Mouse (Mus musculus): Measurements from ENCODE around the gene Milr1. TPM values are rescaled to one million over a fixed set of nuclear protein-coding genes. Genes with fewer than 3 reads are reported as not detected.
"Not testable (repeated sequence)": the region's sequence is repeated elsewhere in the genome, so short reads cannot be mapped to it uniquely, and the experiment has no call there.

The Milr1 gene
- total and polyA plus RNA-seq, 3 experiments = 0.29 to 1.4 (median 0.93) TPM

DNA sequence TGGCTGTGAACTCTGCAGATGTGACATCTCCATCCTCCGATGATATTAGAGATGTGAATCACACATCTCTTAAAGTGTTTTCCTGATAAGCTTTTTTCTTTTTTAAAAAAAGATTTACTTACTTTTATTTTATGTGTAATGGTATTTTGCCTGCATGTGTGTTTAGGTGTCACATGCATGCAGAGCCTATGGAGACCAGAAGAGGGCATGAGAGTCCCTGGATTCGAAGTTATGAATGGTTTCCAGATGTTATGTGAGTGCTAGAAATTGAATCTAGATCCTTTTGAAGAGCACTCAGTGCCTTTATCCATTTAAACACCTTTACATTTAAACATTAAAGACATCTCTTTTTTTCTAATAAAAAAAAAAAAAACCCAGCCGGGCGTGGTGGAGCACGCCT is 6.1 kb upstream of the Milr1 start:
- Histone ChIP-seq H3K9ac (ENCODE audit: low read depth, low read length) (no peak overlapping the region), H3K4me1 (ENCODE audit: control insufficient read depth, insufficient read depth, low read length) (peaks cover 1% of the 10 kb centered on the region; the same call in 1 of the 2 replicates), H3K27ac (no peak overlapping the region), H3K4me3 (no peak overlapping the region), H3K79me2 (replicated peaks; ENCODE audit: control insufficient read depth, insufficient read depth, low read length) (no peaks in the 10 kb centered on the region), H3K27me3 (ENCODE audit: control insufficient read depth, insufficient read depth, low read length) (no peaks in the 10 kb centered on the region), H3K36me3 (ENCODE audit: control insufficient read depth, insufficient read depth, low read length) (no peaks in the 10 kb centered on the region)
- 91% methylated on average over 5 of the region's 5 CpGs for WGBS
- intact Hi-C loops (cut with DNase I) = loop anchor here (5.0 kb wide), 1 partner anchor 233 kb away; no protein-coding TSS in a partner anchor
- no peak for DNase-seq
- TF ChIP-seq POLR2A (IDR thresholded peaks at IDR 0.05; ENCODE audit: insufficient read depth, low read depth, low read length) = no peak
- TF ChIP-seq CTCF (IDR thresholded peaks at IDR 0.05) = peak; percentile 51
- no peak for TF ChIP-seq EP300 (IDR thresholded peaks at IDR 0.05; ENCODE audit: insufficient read depth, low read depth, low read length)

GRCm38 (mm10) chr11:106749557-106750120 is 1.4 kb upstream of the Milr1 start:
- H3K4me1 ChIP-seq (ENCODE audit: control insufficient read depth, insufficient read depth, low read length); DNase-seq; H3K9ac ChIP-seq (ENCODE audit: low read depth, low read length); H3K4me3 ChIP-seq; H3K36me3 ChIP-seq (ENCODE audit: control insufficient read depth, insufficient read depth, low read length); H3K27me3 ChIP-seq (ENCODE audit: control insufficient read depth, insufficient read depth, low read length); H3K79me2 ChIP-seq (replicated peaks; ENCODE audit: control insufficient read depth, insufficient read depth, low read length); intact Hi-C loops (cut with DNase I); H3K27ac ChIP-seq: not testable (repeated sequence)
- WGBS = 97% methylated on average over 7 of the region's 7 CpGs

DNA sequence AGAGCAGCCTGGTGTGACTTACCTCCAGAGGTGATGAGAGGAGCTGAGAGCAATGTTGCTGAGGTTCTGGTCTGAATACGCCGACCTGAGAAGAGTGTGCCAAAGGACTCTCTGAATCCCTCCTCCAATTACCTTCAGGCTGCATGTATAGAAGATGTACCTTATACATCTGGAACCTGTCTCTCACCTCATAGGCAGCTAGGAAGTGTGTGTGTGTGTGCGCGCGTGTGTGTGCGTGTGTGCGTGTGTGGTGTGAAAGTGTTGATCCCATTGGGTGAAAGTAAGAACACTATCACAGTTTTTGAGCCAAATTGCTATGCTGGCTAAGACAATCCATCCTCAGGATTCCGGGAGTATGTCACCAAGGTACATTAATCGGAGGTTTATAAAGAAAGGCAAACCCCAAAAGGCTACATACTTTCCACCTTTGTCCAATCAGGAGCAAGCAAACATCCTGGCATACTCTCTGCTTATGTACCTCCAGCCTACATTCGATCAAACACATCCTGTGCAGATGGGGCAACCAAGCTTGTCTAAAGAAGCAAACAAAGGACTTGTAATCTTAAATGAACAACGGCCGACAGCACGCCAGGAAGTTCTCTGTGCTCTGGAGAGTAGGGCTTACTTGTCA is 790 bp upstream of the Milr1 start, which contains the start of gene Pecam1:
Pecam1 (minus strand) TSS at position 508 of the 631 bp plus-strand sequence.
- intact Hi-C loops (cut with DNase I) = no loop called here
- no peaks in the 10 kb centered on the region for H3K36me3 ChIP-seq (ENCODE audit: control insufficient read depth, insufficient read depth, low read length)
- DNase-seq = no peak
- no peaks in the 10 kb centered on the region for H3K27me3 ChIP-seq (ENCODE audit: control insufficient read depth, insufficient read depth, low read length)
- no peak within 1 kb of the TSS for H3K4me3 ChIP-seq
- 63% methylated on average over 13 of the region's 13 CpGs for WGBS
- no peaks in the 10 kb centered on the region for H3K4me1 ChIP-seq (ENCODE audit: control insufficient read depth, insufficient read depth, low read length)
- TF ChIP-seq POLR2A (IDR thresholded peaks at IDR 0.05; ENCODE audit: insufficient read depth, low read depth, low read length) = no peak
- TF ChIP-seq CTCF (IDR thresholded peaks at IDR 0.05) = no peak
- TF ChIP-seq EP300 (IDR thresholded peaks at IDR 0.05; ENCODE audit: insufficient read depth, low read depth, low read length) = no peak
- H3K9ac ChIP-seq (ENCODE audit: low read depth, low read length) = no peak within 1 kb of the TSS
- H3K27ac ChIP-seq = no peak within 1 kb of the TSS; the same call in 1 of the 2 replicates
- no peaks in the 10 kb centered on the region for H3K79me2 ChIP-seq (replicated peaks; ENCODE audit: control insufficient read depth, insufficient read depth, low read length)

GRCm38 (mm10) chr11:106752103-106752502 is 1.1 kb downstream of the Milr1 start:
- H3K79me2 ChIP-seq (replicated peaks; ENCODE audit: control insufficient read depth, insufficient read depth, low read length) = no peaks in the 10 kb centered on the region
- intact Hi-C loops (cut with DNase I) = no loop called here
- no peaks in the 10 kb centered on the region for H3K36me3 ChIP-seq (ENCODE audit: control insufficient read depth, insufficient read depth, low read length)
- H3K9ac ChIP-seq (ENCODE audit: low read depth, low read length) = no peak overlapping the region
- H3K27me3 ChIP-seq (ENCODE audit: control insufficient read depth, insufficient read depth, low read length) = no peaks in the 10 kb centered on the region
- no peak overlapping the region for H3K4me3 ChIP-seq
- DNase-seq = peak; percentile 34 to 69
- H3K27ac ChIP-seq = peak overlapping the region; percentile 13
- no peak for TF ChIP-seq POLR2A (IDR thresholded peaks at IDR 0.05; ENCODE audit: insufficient read depth, low read depth, low read length)
- no peak for TF ChIP-seq CTCF (IDR thresholded peaks at IDR 0.05)
- TF ChIP-seq EP300 (IDR thresholded peaks at IDR 0.05; ENCODE audit: insufficient read depth, low read depth, low read length) = no peak
- WGBS = 75% methylated on average over 7 of the region's 7 CpGs
- no peaks in the 10 kb centered on the region for H3K4me1 ChIP-seq (ENCODE audit: control insufficient read depth, insufficient read depth, low read length)

DNA sequence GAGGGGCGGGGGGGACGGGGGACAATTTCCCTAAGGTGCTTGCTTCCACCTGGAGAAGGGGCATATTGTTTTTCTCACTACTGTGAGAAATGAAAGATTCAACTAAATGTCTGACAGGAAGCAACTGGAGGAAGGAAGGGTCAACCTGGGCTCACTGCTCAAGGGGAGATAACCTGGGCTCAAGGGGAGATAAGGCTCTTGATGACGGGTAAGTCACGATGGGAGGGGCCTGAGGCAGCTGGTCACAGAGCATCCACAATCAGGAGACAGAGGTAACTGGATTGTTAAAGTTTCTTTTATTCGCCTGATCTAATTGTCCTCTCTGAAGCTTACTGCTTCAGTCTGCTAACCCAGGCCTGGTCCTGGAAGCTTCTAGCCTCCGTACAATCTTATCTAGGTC is 2.3 kb downstream of the Milr1 start:
- Histone ChIP-seq H3K27me3 (ENCODE audit: control insufficient read depth, insufficient read depth, low read length) (no peaks in the 10 kb centered on the region), H3K9ac (ENCODE audit: low read depth, low read length) (no peak overlapping the region), H3K36me3 (ENCODE audit: control insufficient read depth, insufficient read depth, low read length) (no peaks in the 10 kb centered on the region), H3K79me2 (replicated peaks; ENCODE audit: control insufficient read depth, insufficient read depth, low read length) (no peaks in the 10 kb centered on the region), H3K4me3 (no peak overlapping the region), H3K27ac (no peak overlapping the region), H3K4me1 (ENCODE audit: control insufficient read depth, insufficient read depth, low read length) (no peaks in the 10 kb centered on the region)
- WGBS = 76% methylated on average over 6 of the region's 6 CpGs
- no peak for TF ChIP-seq CTCF (IDR thresholded peaks at IDR 0.05)
- TF ChIP-seq POLR2A (IDR thresholded peaks at IDR 0.05; ENCODE audit: insufficient read depth, low read depth, low read length) = no peak
- TF ChIP-seq EP300 (IDR thresholded peaks at IDR 0.05; ENCODE audit: insufficient read depth, low read depth, low read length) = no peak
- no peak for DNase-seq
- intact Hi-C loops (cut with DNase I) = no loop called here

- Histone ChIP-seq H3K9ac (ENCODE audit: low read depth, low read length) (no peak overlapping the region), H3K27me3 (ENCODE audit: control insufficient read depth, insufficient read depth, low read length) (no peaks in the 10 kb centered on the region), H3K4me1 (ENCODE audit: control insufficient read depth, insufficient read depth, low read length) (no peaks in the 10 kb centered on the region), H3K36me3 (ENCODE audit: control insufficient read depth, insufficient read depth, low read length) (no peaks in the 10 kb centered on the region), H3K4me3 (no peak overlapping the region), H3K79me2 (replicated peaks; ENCODE audit: control insufficient read depth, insufficient read depth, low read length) (no peaks in the 10 kb centered on the region), H3K27ac (no peak overlapping the region)
- 43% methylated on average over 5 of the region's 5 CpGs for WGBS
- intact Hi-C loops (cut with DNase I) = no loop called here
- DNase-seq = no peak
- no peak for TF ChIP-seq EP300 (IDR thresholded peaks at IDR 0.05; ENCODE audit: insufficient read depth, low read depth, low read length)
- no peak for TF ChIP-seq POLR2A (IDR thresholded peaks at IDR 0.05; ENCODE audit: insufficient read depth, low read depth, low read length)
- TF ChIP-seq CTCF (IDR thresholded peaks at IDR 0.05) = no peak
Measured at GRCm38 (mm10) chr11:106755583-106755982, 4.6 kb downstream of the Milr1 start.

Data from heart, adult 2 months (tissue).